Mouse (Mus musculus) limb, embryonic 13.5 days (tissue): ENCODE measurements at regions not wholly inside any gene's neighbourhood (a gene's known extent, or its start where the extent isn't known, plus 50 kb on each side); places are given as distances from the start of the nearest gene placed in this dataset.
"Not testable (repeated sequence)": the region's sequence is repeated elsewhere in the genome, so short reads cannot be mapped to it uniquely, and the experiment has no call there.

Experiments
- ATAC-seq: fragments of 200-750 bp; cut with Nextera tagmentation; 2 replicates; pipeline ENCODE4 v1.8.0; 2017; ENCODE audit warnings: low read depth, moderate number of reproducible peaks, moderate TSS enrichment; ENCODE audit not compliant: low FRiP score
- H3K27ac ChIP-seq: fragments of 300-500 bp; sonication (generic); 2 replicates; pipeline ENCODE4 v1.5.1; 2015; ENCODE audit warnings: inconsistent platforms, mild to moderate bottlenecking, moderate library complexity
- H3K27me3 ChIP-seq: fragments of 300-500 bp; sonication (generic); 2 replicates; pipeline ENCODE4 v1.6.1; 2015; ENCODE audit warnings: mild to moderate bottlenecking, inconsistent platforms
- H3K36me3 ChIP-seq: fragments of 300-500 bp; sonication (generic); 2 replicates; pipeline ENCODE4 v1.6.1; 2015; ENCODE audit warnings: inconsistent platforms, mild to moderate bottlenecking, moderate library complexity
- H3K4me1 ChIP-seq: fragments of 300-500 bp; sonication (generic); 2 replicates; pipeline ENCODE4 v1.6.1; 2015; ENCODE audit warnings: inconsistent platforms
- H3K4me2 ChIP-seq: fragments of 300-500 bp; sonication (generic); replicated peaks from 2 replicates; pipeline ENCODE4 v1.6.1; 2015; ENCODE audit warnings: inconsistent platforms, mild to moderate bottlenecking, moderate library complexity
- H3K4me3 ChIP-seq: fragments of 300-500 bp; sonication (generic); 2 replicates; pipeline ENCODE4 v1.5.1; 2015; ENCODE audit warnings: moderate library complexity, mild to moderate bottlenecking, inconsistent platforms
- H3K9ac ChIP-seq: fragments of 300-500 bp; sonication (generic); 2 replicates; pipeline ENCODE4 v1.6.1; 2015; ENCODE audit warnings: mild to moderate bottlenecking, inconsistent platforms
- H3K9me3 ChIP-seq: fragments of 300-500 bp; sonication (generic); 2 replicates; pipeline ENCODE4 v1.6.1; 2016; ENCODE audit warnings: inconsistent platforms
- WGBS: fragments of 180-500 bp; shearing (Covaris S2); methylation state at CpG from one replicate; pipeline ENCODE4 v1.1.7; 2015; 5-methylcytosine and 5-hydroxymethylcytosine counted together

GRCm38 (mm10) chr12:119102106-119102505, 135.9 kb upstream of the Abcb5 start:
- not testable (repeated sequence) for H3K27ac ChIP-seq, H3K27me3 ChIP-seq, H3K4me3 ChIP-seq, H3K4me2 ChIP-seq, H3K36me3 ChIP-seq, H3K9me3 ChIP-seq, ATAC-seq, H3K4me1 ChIP-seq, H3K9ac ChIP-seq
- 78% methylated on average over 2 of the region's 2 CpGs for WGBS

- no peaks in the 10 kb centered on the region for H3K36me3 ChIP-seq
- H3K4me2 ChIP-seq, result no peak overlapping the region
- H3K27me3 ChIP-seq, result no peaks in the 10 kb centered on the region
- no peak overlapping the region for H3K9ac ChIP-seq
- no peaks in the 10 kb centered on the region for H3K9me3 ChIP-seq
- no peak overlapping the region for H3K4me3 ChIP-seq
- ATAC-seq, result no peak
- no peaks in the 10 kb centered on the region for H3K4me1 ChIP-seq
- no peak overlapping the region for H3K27ac ChIP-seq
These were observed 133.5 kb upstream of the Abcb5 start for GRCm38 (mm10) chr12:119099736-119100135.

DNA sequence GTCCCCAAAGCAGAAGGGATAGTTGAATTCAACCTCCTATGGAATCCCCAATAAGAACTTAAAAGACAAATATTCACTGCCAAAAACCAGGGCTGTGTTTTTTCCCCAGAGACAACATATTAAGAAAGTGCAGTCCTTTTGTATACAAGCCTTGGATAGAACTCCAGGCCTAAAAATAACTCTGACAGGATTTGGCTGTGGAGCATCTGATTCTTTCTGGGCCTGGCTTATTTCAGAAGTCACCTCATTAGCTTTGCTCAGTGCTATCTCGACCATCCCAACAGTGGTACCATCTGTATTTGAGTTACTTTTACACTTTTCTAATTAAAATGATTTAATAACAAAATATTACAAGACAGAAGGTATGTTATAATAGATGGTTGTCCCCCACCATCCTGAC, 131.6 kb upstream of the Abcb5 start:
- Histone ChIP-seq H3K27ac (no peak overlapping the region), H3K4me2 (no peak overlapping the region), H3K4me1 (no peaks in the 10 kb centered on the region), H3K9ac (no peak overlapping the region), H3K9me3 (no peaks in the 10 kb centered on the region), H3K36me3 (no peaks in the 10 kb centered on the region), H3K4me3 (no peak overlapping the region), H3K27me3 (no peaks in the 10 kb centered on the region)
- WGBS, result 35% methylated on average over 1 of the region's 1 CpGs
- no peak for ATAC-seq

- Histone ChIP-seq H3K9me3 (no peaks in the 10 kb centered on the region), H3K9ac (no peak overlapping the region), H3K36me3 (no peaks in the 10 kb centered on the region), H3K27me3 (no peaks in the 10 kb centered on the region), H3K4me3 (no peak overlapping the region), H3K4me1 (no peaks in the 10 kb centered on the region), H3K27ac (no peak overlapping the region), H3K4me2 (no peak overlapping the region)
- 98% methylated on average over 1 of the region's 1 CpGs for WGBS
- no peak for ATAC-seq
These were observed 128.1 kb upstream of the Abcb5 start for GRCm38 (mm10) chr12:119094314-119094713.

- Histone ChIP-seq H3K4me1 (no peaks in the 10 kb centered on the region), H3K9ac (no peak overlapping the region), H3K4me3 (no peak overlapping the region), H3K36me3 (no peaks in the 10 kb centered on the region), H3K9me3 (no peaks in the 10 kb centered on the region), H3K4me2 (no peak overlapping the region), H3K27me3 (no peaks in the 10 kb centered on the region), H3K27ac (no peak overlapping the region)
- 91% methylated on average over 2 of the region's 2 CpGs for WGBS
- no peak for ATAC-seq
These were observed 127.2 kb upstream of the Abcb5 start for GRCm38 (mm10) chr12:119093402-119093801.

DNA sequence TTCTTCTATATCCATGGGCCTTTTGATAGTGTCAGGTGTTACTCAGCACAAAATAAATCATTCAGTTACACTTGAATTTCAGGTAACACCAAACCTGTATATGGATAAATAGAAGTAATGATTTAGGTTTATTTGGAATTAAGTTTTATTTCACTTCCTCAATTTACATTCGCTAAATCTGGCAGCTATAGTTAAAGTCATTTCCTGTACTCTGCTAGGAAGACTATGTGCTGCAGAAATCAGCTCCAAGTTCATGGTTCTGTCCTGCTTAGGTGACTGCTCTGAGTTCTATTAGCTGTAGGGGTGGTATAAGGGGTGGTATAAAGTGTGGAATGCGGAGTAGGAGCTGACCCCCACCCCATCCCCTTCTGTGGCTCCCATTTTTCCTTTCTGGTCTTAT, 123.1 kb upstream of the Abcb5 start:
- no peaks in the 10 kb centered on the region for H3K27me3 ChIP-seq
- no peak overlapping the region for H3K4me2 ChIP-seq
- no peak for ATAC-seq
- H3K4me1 ChIP-seq, result no peaks in the 10 kb centered on the region
- H3K36me3 ChIP-seq, result no peaks in the 10 kb centered on the region
- H3K9ac ChIP-seq, result no peak overlapping the region
- H3K4me3 ChIP-seq, result no peak overlapping the region
- WGBS, result 82% methylated on average over 2 of the region's 2 CpGs
- H3K9me3 ChIP-seq, result no peaks in the 10 kb centered on the region
- no peak overlapping the region for H3K27ac ChIP-seq

DNA sequence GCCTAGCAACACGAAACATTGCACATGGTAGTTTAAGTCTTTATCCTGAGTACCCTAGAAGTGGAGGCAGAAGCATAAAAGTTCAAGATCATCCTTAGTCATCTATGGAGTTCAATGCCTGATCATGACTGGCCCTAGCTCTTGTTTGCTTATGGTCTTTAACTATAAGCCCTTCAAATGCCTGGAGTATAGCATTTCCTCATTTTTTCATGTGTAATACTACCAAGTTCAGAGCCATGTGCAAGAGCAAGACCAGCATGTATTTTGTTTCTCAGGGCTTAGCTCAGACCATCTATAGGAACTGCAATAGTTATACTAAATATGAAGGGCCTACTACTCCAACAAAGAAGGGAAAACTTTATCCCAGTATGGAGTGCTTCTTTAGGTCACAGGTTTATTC, 122.4 kb upstream of the Abcb5 start:
- ATAC-seq, result no peak
- H3K4me2 ChIP-seq, result no peak overlapping the region
- H3K9ac ChIP-seq, result no peak overlapping the region
- H3K4me1 ChIP-seq, result no peaks in the 10 kb centered on the region
- H3K27ac ChIP-seq, result no peak overlapping the region
- WGBS, result 88% methylated on average over 1 of the region's 1 CpGs
- H3K9me3 ChIP-seq, result no peaks in the 10 kb centered on the region
- no peak overlapping the region for H3K4me3 ChIP-seq
- no peaks in the 10 kb centered on the region for H3K36me3 ChIP-seq
- no peaks in the 10 kb centered on the region for H3K27me3 ChIP-seq

- Histone ChIP-seq H3K4me1 (no peaks in the 10 kb centered on the region), H3K9me3 (no peaks in the 10 kb centered on the region), H3K4me2 (no peak overlapping the region), H3K27ac (no peak overlapping the region), H3K36me3 (no peaks in the 10 kb centered on the region), H3K9ac (no peak overlapping the region), H3K27me3 (no peaks in the 10 kb centered on the region), H3K4me3 (no peak overlapping the region)
- no peak for ATAC-seq
- WGBS, result 80% methylated on average over 2 of the region's 2 CpGs
These were observed 118.6 kb upstream of the Abcb5 start for GRCm38 (mm10) chr12:119084814-119085213.

DNA sequence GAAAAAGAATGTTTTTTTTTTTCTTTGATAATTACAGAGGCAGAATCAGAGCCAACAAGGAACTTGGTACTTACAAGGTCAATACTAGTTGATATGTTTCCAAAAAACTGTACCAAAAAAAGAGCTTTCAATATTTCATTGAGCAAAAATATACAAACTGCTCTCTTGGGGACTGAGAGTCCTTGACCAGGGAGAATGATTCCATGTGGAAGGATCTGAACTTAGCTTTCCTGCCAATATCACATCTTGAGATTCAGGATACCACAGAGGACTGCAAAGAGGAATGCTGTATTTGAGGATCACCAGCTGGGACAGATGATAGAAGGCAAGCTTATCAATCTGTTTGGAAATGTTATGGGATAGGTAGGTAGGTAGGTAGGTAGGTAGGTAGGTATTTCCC, 116.6 kb upstream of the Abcb5 start:
- H3K4me2 ChIP-seq, result no peak overlapping the region
- no peaks in the 10 kb centered on the region for H3K36me3 ChIP-seq
- no peaks in the 10 kb centered on the region for H3K4me1 ChIP-seq
- H3K9me3 ChIP-seq, result no peaks in the 10 kb centered on the region
- H3K27me3 ChIP-seq, result no peaks in the 10 kb centered on the region
- no peak for ATAC-seq
- H3K9ac ChIP-seq, result no peak overlapping the region
- H3K27ac ChIP-seq, result no peak overlapping the region
- no peak overlapping the region for H3K4me3 ChIP-seq

DNA sequence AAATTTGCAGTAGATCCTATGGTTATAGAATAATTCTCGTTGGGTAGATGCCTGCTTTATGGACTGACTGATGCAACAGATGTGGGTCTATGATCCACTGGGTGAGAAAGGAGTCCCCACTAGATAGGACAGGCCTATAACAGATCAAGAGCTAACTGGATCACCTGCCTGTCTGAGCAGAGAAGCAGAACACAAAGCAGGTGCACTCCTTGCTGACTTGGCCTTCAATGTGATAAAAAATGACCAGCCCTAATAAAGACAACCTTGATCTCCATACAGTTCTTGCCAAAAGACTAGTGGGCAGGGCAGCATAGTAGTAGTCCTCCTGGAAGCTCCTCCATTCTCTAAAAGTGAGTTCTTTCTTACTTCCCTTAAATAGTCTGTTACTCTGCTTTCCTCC, 109.6 kb upstream of the Abcb5 start:
- ATAC-seq, result no peak
- WGBS, result 79% methylated on average over 1 of the region's 1 CpGs

DNA sequence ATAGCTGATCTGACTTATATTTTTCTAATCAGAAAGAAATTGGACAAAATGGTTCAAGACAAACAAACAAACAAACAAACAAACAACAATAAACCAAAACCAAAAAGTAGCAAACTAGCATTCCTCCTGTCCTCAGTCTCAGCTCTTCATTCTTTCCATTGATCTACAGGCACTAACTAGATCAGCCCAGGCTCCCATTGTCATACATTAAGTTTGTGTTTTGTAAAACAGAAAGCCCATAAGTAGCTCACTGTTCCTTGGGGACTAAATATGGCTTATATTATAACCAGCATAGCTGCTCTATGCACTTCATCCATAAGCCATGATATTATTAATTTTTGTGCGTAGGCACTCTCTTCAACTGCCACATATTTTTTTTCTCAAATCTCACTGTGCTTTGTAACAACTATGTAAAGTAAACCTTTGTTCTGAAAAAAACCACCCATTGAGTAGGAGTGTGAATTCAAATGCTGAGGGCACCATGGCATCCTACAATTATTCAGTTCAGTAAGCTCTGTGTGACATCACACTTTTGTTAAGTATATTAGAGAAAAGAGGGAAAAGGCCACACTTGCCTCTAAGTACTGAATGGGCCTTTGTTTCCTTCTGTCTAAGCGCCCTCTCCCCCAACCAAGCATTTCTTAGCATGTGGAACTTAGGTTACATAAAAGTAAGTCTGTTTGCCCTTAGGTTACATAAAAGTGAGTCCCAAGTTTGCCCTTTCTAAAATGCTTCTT, 108.7 kb upstream of the Abcb5 start:
- H3K27me3 ChIP-seq, result no peaks in the 10 kb centered on the region
- H3K9me3 ChIP-seq, result no peaks in the 10 kb centered on the region
- 0 out of 2 replicates have a peak overlapping the region, but pooled peaks have one; percentile 22 for H3K27ac ChIP-seq
- H3K4me1 ChIP-seq, result no peaks in the 10 kb centered on the region; the same call in 1 of the 2 replicates
- 0 out of 2 replicates have a peak, but pooled peaks have one; percentile 36 for ATAC-seq
- H3K4me2 ChIP-seq, result no peak overlapping the region
- H3K9ac ChIP-seq, result no peak overlapping the region
- no peaks in the 10 kb centered on the region for H3K36me3 ChIP-seq
- no peak overlapping the region for H3K4me3 ChIP-seq
- WGBS, result 54% methylated on average over 2 of the region's 2 CpGs

More for the DNA sequence above, 109.6 kb upstream of the Abcb5 start:
- H3K4me1 ChIP-seq, result no peaks in the 10 kb centered on the region; the same call in 1 of the 2 replicates
- no peak overlapping the region for H3K9ac ChIP-seq
- H3K36me3 ChIP-seq, result no peaks in the 10 kb centered on the region
- H3K27ac ChIP-seq, result no peak overlapping the region
- no peaks in the 10 kb centered on the region for H3K27me3 ChIP-seq
- H3K9me3 ChIP-seq, result no peaks in the 10 kb centered on the region
- no peak overlapping the region for H3K4me2 ChIP-seq
- H3K4me3 ChIP-seq, result no peak overlapping the region

DNA sequence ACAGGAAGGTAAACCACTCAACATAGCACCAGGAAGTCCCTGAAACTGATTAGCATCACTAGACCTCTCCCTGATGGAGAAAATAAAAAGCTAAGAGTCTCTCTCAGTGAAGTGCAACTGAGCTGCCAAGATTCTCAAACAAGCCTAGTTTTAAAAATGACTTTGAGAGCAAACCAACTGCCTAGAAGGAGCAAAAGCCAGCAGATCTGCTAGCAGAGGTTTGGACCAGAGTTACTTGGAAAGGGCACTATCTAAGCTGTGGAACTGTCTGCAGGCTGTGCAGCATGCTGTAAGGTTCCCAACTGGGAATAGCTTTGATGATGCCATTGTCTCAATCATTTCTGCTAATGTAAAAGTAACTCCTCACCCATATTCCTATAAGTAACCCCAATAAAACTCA, 107.9 kb upstream of the Abcb5 start:
- Histone ChIP-seq H3K4me2 (no peak overlapping the region), H3K9ac (no peak overlapping the region), H3K36me3 (no peaks in the 10 kb centered on the region), H3K9me3 (no peaks in the 10 kb centered on the region), H3K4me3 (no peak overlapping the region), H3K4me1 (no peaks in the 10 kb centered on the region; the same call in 1 of the 2 replicates), H3K27me3 (no peaks in the 10 kb centered on the region), H3K27ac (no peak overlapping the region)
- ATAC-seq, result no peak

GRCm38 (mm10) chr12:119070963-119071362, 104.7 kb upstream of the Abcb5 start:
- Histone ChIP-seq H3K4me3 (no peak overlapping the region), H3K9ac (no peak overlapping the region), H3K27ac (no peak overlapping the region), H3K4me2 (no peak overlapping the region), H3K9me3 (no peaks in the 10 kb centered on the region), H3K4me1 (no peaks in the 10 kb centered on the region; the same call in 1 of the 2 replicates), H3K36me3 (no peaks in the 10 kb centered on the region), H3K27me3 (no peaks in the 10 kb centered on the region)
- 84% methylated on average over 1 of the region's 1 CpGs for WGBS
- ATAC-seq, result no peak
